Mouse (Mus musculus) adrenal gland, postnatal 14 days (tissue): ENCODE data around the gene H2afx. TPM values are rescaled to one million over a fixed set of nuclear protein-coding genes. Genes with fewer than 3 reads are reported as not detected.

ENCODE experiments used
- DNase-seq: peaks from one replicate; pipeline ENCODE4 v3.0.0; 2021; ENCODE audit warnings: mixed read lengths
- microRNA-seq, 2 experiments: library from miRNA; unstranded; fragments of <30 nt; microRNA quantifications; one replicate each; pipeline ENCODE4 v1.2.0; 2021
- total RNA-seq: library from RNA; stranded (reverse); gene quantifications from 2 replicates; pipeline ENCODE4 v1.2.3, GENCODE M21; 2021

The H2afx gene
- total RNA-seq, 1 experiment from 2014 or later: 90.3 TPM

DNA sequence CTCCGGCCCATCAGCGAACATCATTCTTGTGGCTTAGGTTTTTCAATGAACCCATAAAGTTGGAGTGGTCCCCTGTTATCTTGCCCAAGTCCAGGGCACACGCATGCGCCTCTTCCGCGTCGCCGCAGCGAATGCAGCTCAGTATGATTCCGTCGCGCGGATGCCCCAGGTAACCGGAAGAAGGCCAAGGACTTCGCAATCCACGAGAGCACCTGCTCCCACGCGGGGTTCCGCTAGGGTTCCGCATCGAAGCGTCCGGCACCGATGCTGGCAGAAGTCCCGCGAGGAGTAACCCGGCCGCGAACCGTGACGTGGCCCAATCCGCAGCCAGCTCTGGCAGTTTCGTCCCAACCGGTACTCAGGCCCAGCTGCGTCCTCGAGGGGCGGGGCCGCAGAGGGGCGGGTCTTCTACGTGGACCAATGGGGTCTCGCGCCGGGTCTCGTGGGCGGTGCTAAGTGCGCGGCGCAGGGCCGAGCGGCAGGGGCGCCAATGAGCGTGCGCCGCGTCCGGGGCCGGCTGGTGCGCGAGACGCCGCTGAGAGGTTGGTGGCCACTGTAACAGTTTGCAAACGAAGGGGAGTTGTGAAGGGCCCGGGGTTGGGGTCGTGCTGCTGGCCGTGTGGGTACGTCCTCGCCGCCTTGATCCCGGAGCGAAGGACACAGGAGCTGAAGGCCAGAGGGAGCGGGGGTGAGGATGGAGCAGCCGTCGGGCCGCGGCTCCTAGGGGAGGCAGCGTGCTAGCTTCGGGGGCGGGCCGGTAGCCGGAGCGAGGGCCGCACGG is 44.8 kb downstream of the H2afx start, which contains the start of gene Hyou1:
Gene Hyou1 (plus strand): TSS at position 437 of the 781 bp plus-strand sequence.
- peak; percentile 100 for DNase-seq

DNA sequence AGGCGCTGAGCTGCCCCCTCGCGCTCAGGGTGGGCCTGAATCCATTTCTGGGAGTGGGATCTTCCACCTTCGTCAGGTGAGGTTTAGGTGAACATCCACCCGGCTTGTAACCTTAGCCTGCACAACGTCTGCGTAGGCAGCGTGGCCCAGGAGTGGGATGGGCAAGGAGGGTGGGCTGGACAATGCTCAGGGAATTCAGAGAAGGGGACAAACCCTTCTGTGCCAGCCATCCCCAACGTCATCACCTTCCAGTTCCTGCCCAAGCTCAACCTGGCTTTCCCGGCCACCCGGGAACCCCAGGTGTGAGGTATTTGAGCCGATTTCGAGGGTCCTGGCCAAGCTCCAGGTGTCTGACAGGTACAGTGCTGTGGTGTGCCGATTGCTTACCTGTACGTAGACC is 45.4 kb downstream of the H2afx start:
- no peak for DNase-seq

DNA sequence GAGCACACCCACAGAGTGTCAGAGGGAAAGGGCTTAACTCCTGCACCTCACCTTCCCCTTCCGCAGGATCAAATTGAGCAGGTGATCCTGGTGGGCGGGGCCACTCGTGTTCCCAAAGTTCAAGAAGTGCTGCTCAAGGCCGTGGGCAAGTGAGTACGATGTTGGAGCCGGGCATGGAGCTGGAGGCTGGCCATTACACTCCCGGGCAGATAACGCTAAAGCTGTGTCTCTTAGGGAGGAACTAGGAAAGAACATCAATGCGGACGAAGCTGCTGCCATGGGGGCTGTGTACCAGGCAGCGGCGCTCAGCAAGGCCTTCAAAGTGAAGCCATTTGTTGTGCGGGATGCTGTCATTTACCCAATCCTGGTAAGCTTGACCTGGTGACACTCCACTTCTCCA is 50.1 kb downstream of the H2afx start:
- DNase-seq: no peak

Small RNA genes lying within 50 kb of the gene (microRNA-seq; reads per million reads assigned to microRNA genes)
- gene Gm44335: 0 reads per million in 2 experiments

Other genes starting within 250 kb of the H2afx start
- gene Mfrp, start 233.0 kb upstream of the H2afx start, total RNA-seq: not detected in 2 replicates
- 11.1 and 14.9 TPM in 2 replicates for gene C1qtnf5, start 227.4 kb upstream of the H2afx start, total RNA-seq
- gene Gm49380, start 221.2 kb upstream of the H2afx start, total RNA-seq: 0.15 and 0.52 TPM in 2 replicates
- 27.5 and 31.8 TPM in 2 replicates for gene Rnf26, start 221.2 kb upstream of the H2afx start, total RNA-seq
- gene Mcam, start 200.2 kb upstream of the H2afx start, total RNA-seq: 65.3 and 76.6 TPM in 2 replicates
- 33.1 and 34.4 TPM in 2 replicates for gene Cbl, start 100.6 kb upstream of the H2afx start, total RNA-seq
- 1.1 and 2.5 TPM in 2 replicates for gene Ccdc153, start 94.0 kb upstream of the H2afx start, total RNA-seq
- 0.30 TPM in 1 of 2 replicates, not detected in the other for gene Pdzd3, start 83.2 kb upstream of the H2afx start, total RNA-seq
- 17.6 and 20.7 TPM in 2 replicates for gene Nlrx1, start 66.1 kb upstream of the H2afx start, total RNA-seq
- gene Abcg4, start 46.1 kb upstream of the H2afx start, total RNA-seq: 19.0 and 28.8 TPM in 2 replicates
- 20.3 and 22.1 TPM in 2 replicates for gene Hinfp, start 29.0 kb upstream of the H2afx start, total RNA-seq
- 27.8 and 40.4 TPM in 2 replicates for gene C2cd2l, start 14.4 kb upstream of the H2afx start, total RNA-seq
- gene Dpagt1, start 8.7 kb upstream of the H2afx start, total RNA-seq: 27.1 and 29.5 TPM in 2 replicates
- 77.5 and 92.0 TPM in 2 replicates for gene Hmbs, start 9.5 kb downstream of the H2afx start, total RNA-seq
- 41.6 and 44.1 TPM in 2 replicates for gene Vps11, start 27.0 kb downstream of the H2afx start, total RNA-seq
- 122 and 133 TPM in 2 replicates for gene Hyou1, start 44.8 kb downstream of the H2afx start, total RNA-seq
- gene Slc37a4, start 62.2 kb downstream of the H2afx start, total RNA-seq: 20.0 and 29.9 TPM in 2 replicates
- gene Rps25, start 72.4 kb downstream of the H2afx start, total RNA-seq: 1,105 and 1,276 TPM in 2 replicates
- gene Trappc4, start 72.9 kb downstream of the H2afx start, total RNA-seq: 60.4 and 66.1 TPM in 2 replicates
- gene Ccdc84, start 83.9 kb downstream of the H2afx start, total RNA-seq: 17.1 and 21.5 TPM in 2 replicates
- gene Foxr1, start 106.4 kb downstream of the H2afx start, total RNA-seq: not detected in 2 replicates
- gene Upk2, start 120.3 kb downstream of the H2afx start, total RNA-seq: not detected in 2 replicates
- 59.3 and 61.7 TPM in 2 replicates for gene Bcl9l, start 148.1 kb downstream of the H2afx start, total RNA-seq
- 0.56 and 4.4 TPM in 2 replicates for gene Cxcr5, start 227.2 kb downstream of the H2afx start, total RNA-seq